Mouse (Mus musculus) gastrocnemius, postnatal 36 days (tissue): Measurements from ENCODE around the gene Mid1. TPM values are rescaled to one million over a fixed set of nuclear protein-coding genes. Genes with fewer than 3 reads are reported as not detected.
"Not testable (repeated sequence)": the region's sequence is repeated elsewhere in the genome, so short reads cannot be mapped to it uniquely, and the experiment has no call there.

Experiments
- DNase-seq, 2 experiments: peaks; one replicate each; pipeline ENCODE4 v3.0.0; 2022
- intact Hi-C: fragments of 180-260 bp; cut with DNase I; formaldehyde crosslinking; loops from one replicate; pipeline ENCODE4 v1.15.1; 2025
- total RNA-seq, 2 experiments: library from RNA; stranded (reverse); gene quantifications; 2 replicates each; pipeline ENCODE4 v1.2.3; 2021

Gene Mid1
- total RNA-seq, 2 experiments from 2014 or later = 5.5 to 7.2 TPM

DNA sequence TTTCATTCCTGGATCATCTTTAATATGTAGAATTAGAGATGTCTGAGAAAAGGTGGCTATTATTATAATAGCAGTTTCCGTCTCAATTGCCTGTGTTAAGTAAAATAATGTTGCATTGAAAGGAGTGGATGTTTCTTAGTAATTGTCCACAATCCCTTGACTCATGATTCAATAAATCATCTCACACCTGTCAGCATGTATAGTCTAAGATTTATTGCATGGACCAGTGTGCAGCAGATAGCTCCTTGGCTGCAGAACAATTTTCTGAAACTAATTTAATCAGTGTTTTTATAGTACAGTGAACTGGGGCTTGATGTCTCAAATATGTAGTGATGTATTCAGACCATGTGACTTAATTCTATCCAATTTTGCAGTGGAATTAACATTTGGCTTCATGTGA lies 265.6 kb downstream of the Mid1 start:
- intact Hi-C loops = no loop called here
- DNase-seq = no peak

- intact Hi-C loops = loop anchor here (1.0 to 5.0 kb wide), 2 partner anchors 39 to 87 kb away; no protein-coding TSS in a partner anchor
- DNase-seq = no peak
These were observed 284.3 kb downstream of the Mid1 start for GRCm38 (mm10) chrX:169969337-169969736.

GRCm38 (mm10) chrX:169969765-169970164 lies 284.8 kb downstream of the Mid1 start:
- intact Hi-C loops = loop anchor here (1.0 to 5.0 kb wide), 2 partner anchors 39 to 87 kb away; no protein-coding TSS in a partner anchor
- DNase-seq = not testable (repeated sequence)

DNA sequence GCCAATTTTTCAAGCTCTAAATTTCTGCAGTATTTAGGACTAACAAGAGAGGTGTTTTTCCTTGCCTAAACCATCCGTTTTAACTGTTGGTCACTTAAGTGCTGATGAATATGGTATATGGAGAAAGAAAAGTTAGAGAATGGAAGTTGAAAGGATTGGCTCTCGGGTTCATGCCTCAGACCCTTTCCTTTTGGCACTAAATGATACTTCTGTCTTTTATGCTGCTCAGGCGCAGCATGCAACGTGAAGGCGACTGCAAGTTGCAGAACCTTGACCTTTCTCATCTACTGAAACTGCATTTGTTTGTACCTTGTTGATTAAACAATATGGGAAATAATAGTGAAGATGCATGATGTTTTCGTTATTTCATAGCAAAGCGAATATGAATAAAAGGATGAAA lies 285.5 kb downstream of the Mid1 start:
- intact Hi-C loops, DNase-seq: not testable (repeated sequence)

GRCm38 (mm10) chrX:169971562-169971961 lies 286.6 kb downstream of the Mid1 start:
- intact Hi-C loops, DNase-seq: not testable (repeated sequence)

DNA sequence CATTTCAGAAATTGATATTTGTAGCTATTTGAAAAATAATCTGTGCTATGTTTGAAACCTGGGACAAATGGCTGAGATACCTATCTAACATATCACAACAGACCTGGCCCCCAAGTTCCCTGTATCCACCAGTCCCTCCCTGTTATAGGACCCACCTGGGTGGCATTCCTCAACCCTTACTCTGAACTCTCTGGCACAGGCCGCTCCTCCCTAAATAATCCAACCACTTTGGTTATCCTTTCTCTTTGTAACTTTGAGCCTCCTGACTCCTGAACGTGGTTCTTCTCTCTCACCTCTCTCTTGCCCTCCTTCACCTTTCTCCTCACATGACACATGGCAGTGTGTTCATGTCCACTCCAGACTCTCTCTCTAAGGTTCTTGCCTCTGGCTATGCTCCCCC lies 287.1 kb downstream of the Mid1 start:
- DNase-seq, intact Hi-C loops: not testable (repeated sequence)

GRCm38 (mm10) chrX:169972791-169973494 lies 287.9 kb downstream of the Mid1 start:
- intact Hi-C loops, DNase-seq: not testable (repeated sequence)

DNA sequence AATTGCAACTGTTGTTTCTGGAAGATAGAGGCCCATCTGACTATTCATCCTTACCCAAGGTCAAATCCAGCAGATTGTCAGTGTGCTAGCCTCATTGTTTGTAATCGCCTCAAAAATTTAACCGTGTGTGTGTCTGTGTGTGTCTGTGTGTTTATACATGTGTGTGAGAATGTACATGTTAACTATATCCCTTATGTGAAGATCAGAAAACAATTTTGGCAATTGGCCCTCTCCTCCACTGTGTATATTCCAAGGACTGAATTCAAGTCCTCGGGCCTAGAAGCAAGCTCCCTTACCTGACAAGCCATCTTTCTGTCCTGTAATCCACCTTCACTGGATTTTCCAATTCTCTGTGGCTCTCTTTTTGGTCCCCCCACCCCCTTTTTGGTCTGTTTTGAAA lies 288.8 kb downstream of the Mid1 start:
- DNase-seq, intact Hi-C loops: not testable (repeated sequence)

DNA sequence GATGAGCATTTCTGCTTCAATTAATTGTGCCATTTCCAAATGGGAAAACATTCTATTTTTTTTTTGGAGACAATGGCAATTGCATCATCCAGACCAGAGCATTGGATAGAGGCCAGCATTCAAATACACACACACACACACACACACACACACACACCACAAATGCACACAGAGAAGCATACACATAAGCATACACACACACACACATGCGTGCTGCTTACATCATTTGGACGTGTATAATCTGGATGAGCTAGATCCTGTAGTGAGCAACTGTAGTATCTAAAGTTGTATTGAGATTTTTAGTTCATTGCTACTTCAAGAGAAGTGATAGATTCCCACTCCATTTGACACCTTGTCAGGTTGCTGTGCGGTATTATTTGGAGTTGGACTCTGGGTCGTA lies 289.5 kb downstream of the Mid1 start:
- intact Hi-C loops = not testable (repeated sequence)

DNA sequence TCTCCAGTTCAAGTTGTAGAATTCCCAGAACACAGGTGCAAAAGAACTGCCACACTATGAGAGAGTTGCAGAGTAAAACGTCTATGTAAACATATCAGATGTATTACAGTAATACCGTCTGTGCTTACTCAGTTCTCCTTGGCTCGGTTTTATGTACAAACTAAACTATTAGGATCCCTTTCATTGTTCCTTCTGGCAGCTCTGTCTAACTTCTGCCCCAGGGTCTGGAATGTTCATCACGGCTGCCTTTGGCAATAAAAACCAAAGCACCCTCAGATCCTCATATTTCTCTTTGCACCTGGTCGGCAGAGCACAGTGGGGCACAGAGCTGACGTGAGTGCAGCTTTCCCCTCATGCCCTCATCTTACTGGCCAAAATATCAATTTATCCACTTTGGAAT lies 290.0 kb downstream of the Mid1 start:
- DNase-seq, intact Hi-C loops: not testable (repeated sequence)

More for the DNA sequence above, 289.5 kb downstream of the Mid1 start:
- DNase-seq = peak in 1 of 2 experiments; percentile 11

DNA sequence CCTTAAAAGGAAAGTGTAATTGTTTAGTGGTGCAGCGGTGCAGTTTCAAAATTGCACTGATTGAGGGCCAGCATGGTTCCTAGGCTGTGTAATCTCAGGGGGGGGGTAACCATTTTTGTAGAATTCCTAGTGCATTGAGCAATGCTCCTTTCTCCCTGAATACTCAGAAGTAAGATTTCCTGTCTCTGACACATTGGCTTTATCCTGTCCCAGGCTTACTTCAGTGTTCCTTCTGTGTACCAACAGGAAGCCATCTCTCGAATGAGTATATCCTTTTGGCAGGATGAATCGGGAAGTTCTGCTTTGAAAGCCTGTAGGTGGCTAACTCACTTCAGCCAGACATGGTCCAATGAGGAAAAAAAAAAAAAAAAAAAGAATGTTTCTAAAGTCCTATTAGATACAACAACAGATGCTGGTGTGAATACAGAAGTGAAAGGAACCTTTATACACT lies 290.7 kb downstream of the Mid1 start:
- DNase-seq, intact Hi-C loops: not testable (repeated sequence)

GRCm38 (mm10) chrX:169976340-169976739 lies 291.3 kb downstream of the Mid1 start:
- intact Hi-C loops, DNase-seq: not testable (repeated sequence)

GRCm38 (mm10) chrX:169977856-169978435 lies 292.9 kb downstream of the Mid1 start:
- intact Hi-C loops, DNase-seq: not testable (repeated sequence)

GRCm38 (mm10) chrX:169978436-169979381 lies 293.7 kb downstream of the Mid1 start:
- intact Hi-C loops = not testable (repeated sequence)
- peak; percentile 60 to 84 for DNase-seq

GRCm38 (mm10) chrX:169979461-169980202 lies 294.6 kb downstream of the Mid1 start:
- intact Hi-C loops, DNase-seq: not testable (repeated sequence)

DNA sequence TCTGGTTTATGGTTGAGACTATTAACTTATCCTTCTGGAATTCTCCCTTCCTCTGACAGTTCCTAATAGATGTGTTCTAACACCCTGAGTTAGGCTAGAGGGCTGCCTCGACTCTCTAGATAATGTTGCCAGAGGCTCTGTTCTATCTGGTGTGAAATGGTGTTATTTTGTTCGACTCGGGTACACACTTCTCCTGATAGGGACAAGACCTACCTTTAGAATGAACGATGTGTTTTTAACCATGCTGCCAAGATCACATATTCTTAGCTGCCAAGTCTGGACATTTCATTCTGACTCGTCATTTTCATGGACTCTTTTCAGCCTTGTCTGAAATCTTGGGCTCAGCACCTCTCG lies 295.2 kb downstream of the Mid1 start:
- intact Hi-C loops = not testable (repeated sequence)

GRCm38 (mm10) chrX:169980809-169981289 lies 295.9 kb downstream of the Mid1 start:
- DNase-seq = no peak
- intact Hi-C loops = no loop called here

More for the DNA sequence above, 295.2 kb downstream of the Mid1 start:
- DNase-seq = not testable (repeated sequence)

DNA sequence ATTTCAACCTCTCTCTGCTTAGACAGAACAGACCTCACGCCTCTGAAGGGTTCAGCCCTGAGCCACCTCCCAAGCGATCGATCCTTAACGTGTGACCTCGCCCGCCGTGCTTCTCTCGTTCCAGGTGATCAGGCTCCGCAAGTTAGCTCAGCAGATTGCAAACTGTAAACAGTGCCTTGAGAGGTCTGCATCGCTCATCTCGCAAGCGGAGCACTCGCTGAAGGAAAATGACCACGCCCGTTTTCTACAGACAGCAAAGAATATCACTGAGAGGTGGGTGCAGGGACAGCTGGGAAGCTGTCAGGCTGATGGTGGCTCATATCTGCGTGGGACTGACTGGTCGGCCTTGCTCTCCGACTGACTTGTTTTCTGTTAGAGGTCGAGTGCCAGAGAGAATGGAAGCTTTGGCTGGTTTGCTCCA lies 296.8 kb downstream of the Mid1 start:
- DNase-seq, intact Hi-C loops: not testable (repeated sequence)

DNA sequence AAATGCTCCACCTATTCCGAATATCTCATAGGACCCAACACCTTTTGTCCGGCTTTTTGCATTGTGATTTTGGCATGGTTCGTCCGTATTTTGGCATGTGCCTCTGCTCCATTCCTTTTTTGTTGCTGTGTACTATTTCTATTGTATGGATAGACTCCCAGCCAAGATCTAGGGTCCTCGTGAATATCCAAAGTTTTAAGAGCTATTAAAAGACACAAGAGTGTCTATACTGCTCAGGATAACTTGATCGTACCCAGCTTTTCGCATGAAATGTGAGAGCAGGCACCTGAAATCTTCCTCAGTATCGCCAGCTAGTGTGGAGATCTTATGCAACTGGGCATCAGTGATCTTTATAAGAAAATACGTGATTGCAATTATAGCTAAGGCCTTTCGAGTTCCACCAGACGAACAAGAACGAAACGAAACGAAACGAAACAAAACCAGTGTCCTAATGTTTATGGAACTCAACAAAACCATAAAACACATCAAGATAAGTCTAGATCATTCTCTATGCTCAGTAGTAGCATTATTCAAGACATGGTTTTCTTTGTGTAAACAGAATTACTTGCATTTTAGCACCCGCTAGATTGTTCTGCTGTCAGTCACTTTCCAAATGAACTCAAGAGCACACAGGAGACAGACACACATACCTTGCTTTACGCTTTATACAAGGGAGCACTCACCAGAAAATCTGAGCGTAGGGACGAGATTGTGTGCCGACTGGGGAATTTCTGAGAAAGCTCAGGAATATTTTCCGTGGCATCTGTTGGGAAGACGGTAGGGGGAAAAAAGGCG lies 297.8 kb downstream of the Mid1 start:
- DNase-seq, intact Hi-C loops: not testable (repeated sequence)
